Mouse (Mus musculus): ENCODE data around the gene Apoa2. TPM values are rescaled to one million over a fixed set of nuclear protein-coding genes. Genes with fewer than 3 reads are reported as not detected.
"Not testable (repeated sequence)": the region's sequence is repeated elsewhere in the genome, so short reads cannot be mapped to it uniquely, and the experiment has no call there.

The Apoa2 gene
- polyA plus RNA-seq, 1 experiment from 2014 or later: 3,578 TPM

GRCm38 (mm10) chr1:171239992-171240744, 15.3 kb downstream of the Apoa2 start:
- no peak overlapping the region for H3K9ac ChIP-seq
- H3K27ac ChIP-seq: no peak overlapping the region
- ATAC-seq (ENCODE audit: low read depth) (no peak), DNase-seq (no peak)
- H3K27me3 ChIP-seq: no peaks in the 10 kb centered on the region
- WGBS (ENCODE audit: insufficient replicate concordance): 77% methylated on average over 15 of the region's 15 CpGs
- H3K4me3 ChIP-seq (replicated peaks): no peak overlapping the region
- no peak overlapping the region for H3K4me2 ChIP-seq
- H3K4me1 ChIP-seq (replicated peaks): peaks cover 26% of the 10 kb centered on the region
- peaks cover 92% of the 10 kb centered on the region for H3K36me3 ChIP-seq
- no peaks in the 10 kb centered on the region for H3K9me3 ChIP-seq (replicated peaks)

GRCm38 (mm10) chr1:171240911-171241310, 16.1 kb downstream of the Apoa2 start:
- Histone ChIP-seq H3K4me3 (replicated peaks) (no peak overlapping the region), H3K9ac (no peak overlapping the region), H3K27ac (no peak overlapping the region), H3K4me2 (no peak overlapping the region), H3K9me3 (replicated peaks) (no peaks in the 10 kb centered on the region), H3K4me1 (replicated peaks) (peaks cover 28% of the 10 kb centered on the region), H3K27me3 (no peaks in the 10 kb centered on the region), H3K36me3 (peaks cover 92% of the 10 kb centered on the region)
- ATAC-seq (ENCODE audit: low read depth): no peak
- WGBS (ENCODE audit: insufficient replicate concordance): 87% methylated on average over 10 of the region's 10 CpGs
- DNase-seq: no peak

GRCm38 (mm10) chr1:171241952-171242351, 17.1 kb downstream of the Apoa2 start:
- not testable (repeated sequence) for H3K4me2 ChIP-seq; H3K9ac ChIP-seq; H3K4me3 ChIP-seq (replicated peaks); DNase-seq; H3K27me3 ChIP-seq; H3K27ac ChIP-seq; H3K9me3 ChIP-seq (replicated peaks); ATAC-seq (ENCODE audit: low read depth)
- peaks cover 82% of the 10 kb centered on the region for H3K36me3 ChIP-seq
- peaks cover 34% of the 10 kb centered on the region for H3K4me1 ChIP-seq (replicated peaks)
- 84% methylated on average over 12 of the region's 12 CpGs for WGBS (ENCODE audit: insufficient replicate concordance)

- peaks cover 37% of the 10 kb centered on the region for H3K4me1 ChIP-seq (replicated peaks)
- peaks cover 50% of the 10 kb centered on the region for H3K36me3 ChIP-seq
- WGBS (ENCODE audit: insufficient replicate concordance): 80% methylated on average over 8 of the region's 8 CpGs
- H3K4me2 ChIP-seq: peak overlapping the region; percentile 88; the same call in 1 of the 2 replicates
- H3K27ac ChIP-seq: peak overlapping the region; percentile 73; the same call in 1 of the 2 replicates
- no peaks in the 10 kb centered on the region for H3K9me3 ChIP-seq (replicated peaks)
- H3K9ac ChIP-seq: peak overlapping the region; percentile 90; the same call in 1 of the 2 replicates
- no peak for DNase-seq
- H3K27me3 ChIP-seq: peaks cover 14% of the 10 kb centered on the region
- peak overlapping the region; percentile 83; the same call in 1 of the 2 replicates for H3K4me3 ChIP-seq (replicated peaks)
- ATAC-seq (ENCODE audit: low read depth): no peak
Observed at GRCm38 (mm10) chr1:171245353-171245752, 20.5 kb downstream of the Apoa2 start.

GRCm38 (mm10) chr1:171246709-171247452, 22.0 kb downstream of the Apoa2 start:
- Histone ChIP-seq H3K27me3 (peaks cover 29% of the 10 kb centered on the region), H3K27ac (peak overlapping the region; percentile 84), H3K36me3 (peaks cover 37% of the 10 kb centered on the region), H3K4me3 (replicated peaks) (peak overlapping the region; percentile 83), H3K9ac (peak overlapping the region; percentile 90), H3K9me3 (replicated peaks) (no peaks in the 10 kb centered on the region), H3K4me1 (replicated peaks) (peaks cover 46% of the 10 kb centered on the region), H3K4me2 (peak overlapping the region; percentile 88)
- peak; percentile 94 for DNase-seq
- under 1% methylated on average over 41 of the region's 41 CpGs for WGBS (ENCODE audit: insufficient replicate concordance)
- ATAC-seq (ENCODE audit: low read depth): peak; percentile 93

- peak; percentile 33; the same call in 1 of the 2 replicates for ATAC-seq (ENCODE audit: low read depth)
- peak; percentile 46 for DNase-seq
- peaks cover 31% of the 10 kb centered on the region for H3K36me3 ChIP-seq
- peaks cover 50% of the 10 kb centered on the region for H3K4me1 ChIP-seq (replicated peaks)
- peak overlapping the region; percentile 83 for H3K4me3 ChIP-seq (replicated peaks)
- H3K27me3 ChIP-seq: peaks cover 35% of the 10 kb centered on the region
- 8% methylated on average over 13 of the region's 13 CpGs for WGBS (ENCODE audit: insufficient replicate concordance)
- H3K27ac ChIP-seq: peak overlapping the region; percentile 84
- H3K9me3 ChIP-seq (replicated peaks): no peaks in the 10 kb centered on the region
- H3K4me2 ChIP-seq: peak overlapping the region; percentile 88
- H3K9ac ChIP-seq: peak overlapping the region; percentile 90
Observed at GRCm38 (mm10) chr1:171247453-171247841, 22.6 kb downstream of the Apoa2 start.

- no peaks in the 10 kb centered on the region for H3K9me3 ChIP-seq (replicated peaks)
- H3K27me3 ChIP-seq: peaks cover 39% of the 10 kb centered on the region
- DNase-seq (no peak), ATAC-seq (ENCODE audit: low read depth) (no peak)
- H3K4me3 ChIP-seq (replicated peaks): peak overlapping the region; percentile 83
- peak overlapping the region; percentile 90 for H3K9ac ChIP-seq
- peak overlapping the region; percentile 84 for H3K27ac ChIP-seq
- 15% methylated on average over 4 of the region's 4 CpGs for WGBS (ENCODE audit: insufficient replicate concordance)
- peak overlapping the region; percentile 88 for H3K4me2 ChIP-seq
- H3K36me3 ChIP-seq: peaks cover 26% of the 10 kb centered on the region
- peaks cover 50% of the 10 kb centered on the region for H3K4me1 ChIP-seq (replicated peaks)
Observed at GRCm38 (mm10) chr1:171247916-171248315, 23.1 kb downstream of the Apoa2 start.

- H3K9ac ChIP-seq: peak overlapping the region; percentile 90; the same call in 1 of the 2 replicates
- H3K27ac ChIP-seq: peak overlapping the region; percentile 84; the same call in 1 of the 2 replicates
- DNase-seq (no peak), ATAC-seq (ENCODE audit: low read depth) (no peak)
- H3K9me3 ChIP-seq (replicated peaks): no peaks in the 10 kb centered on the region
- H3K27me3 ChIP-seq: peaks cover 46% of the 10 kb centered on the region
- WGBS (ENCODE audit: insufficient replicate concordance): 36% methylated on average over 3 of the region's 3 CpGs
- no peak overlapping the region for H3K4me3 ChIP-seq (replicated peaks)
- peaks cover 50% of the 10 kb centered on the region for H3K4me1 ChIP-seq (replicated peaks)
- H3K4me2 ChIP-seq: peak overlapping the region; percentile 88
- H3K36me3 ChIP-seq: peaks cover 20% of the 10 kb centered on the region
Observed at GRCm38 (mm10) chr1:171248386-171249226, 23.8 kb downstream of the Apoa2 start.

GRCm38 (mm10) chr1:171249913-171250600, 25.2 kb downstream of the Apoa2 start, which contains the start of gene Adamts4:
Gene Adamts4 (plus strand): TSS chr1:171250421.
- no peak within 1 kb of the TSS for H3K9ac ChIP-seq
- DNase-seq: no peak
- H3K27me3 ChIP-seq: peaks cover 50% of the 10 kb centered on the region

More at GRCm38 (mm10) chr1:171249913-171250600, 25.2 kb downstream of the Apoa2 start, which contains the start of gene Adamts4:
- 17% methylated on average over 5 of the region's 5 CpGs for WGBS (ENCODE audit: insufficient replicate concordance)
- peak within 1 kb of the TSS; percentile 19; the same call in 1 of the 2 replicates for H3K4me3 ChIP-seq (replicated peaks)
- H3K36me3 ChIP-seq: peaks cover 9% of the 10 kb centered on the region
- H3K4me1 ChIP-seq (replicated peaks): peaks cover 43% of the 10 kb centered on the region
- H3K4me2 ChIP-seq: peak within 1 kb of the TSS; percentile 36
- no peaks in the 10 kb centered on the region for H3K9me3 ChIP-seq (replicated peaks)
- no peak within 1 kb of the TSS for H3K27ac ChIP-seq
- no peak for ATAC-seq (ENCODE audit: low read depth)
